In the genomic region with DNA sequence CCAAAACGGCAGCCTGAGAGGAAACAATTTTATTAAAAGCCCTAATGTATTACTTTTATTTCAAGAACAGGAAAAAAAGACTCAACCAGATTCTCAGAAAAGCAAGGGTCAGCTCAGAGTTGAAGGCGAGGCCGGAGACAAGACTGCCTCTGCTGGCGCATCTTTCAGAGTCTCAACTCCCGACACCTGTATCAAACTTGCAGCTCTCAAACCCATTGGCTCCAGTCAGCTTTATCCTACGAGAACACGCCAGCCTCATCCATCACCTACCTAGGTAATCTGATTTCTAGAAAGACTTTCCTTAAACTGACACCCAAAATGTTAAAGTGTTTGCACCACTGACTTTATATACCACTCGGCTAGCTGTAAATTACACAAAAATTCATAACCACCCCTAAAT, we compare ENCODE assay signal across 8 mouse cellular contexts. TPM values are rescaled to one million over a fixed set of nuclear protein-coding genes. Genes with fewer than 3 reads are reported as not detected.
DNase-seq lines count a peak whose midpoint lies in the region; ATAC-seq lines count a peak whose summit lies in the region.

No protein-coding gene starts in this region.

- H3K9me3 ChIP-seq in hindbrain, embryonic 15.5 days = no peaks in the 10 kb centered on the region
- H3K9me3 ChIP-seq in liver, embryonic 13.5 days (replicated peaks) = no peaks in the 10 kb centered on the region

- DNase-seq in layer of hippocampus, adult 18-20 months (ENCODE audit: low spot score in 2 of 2) = peak; percentile 12 to 27
- DNase-seq in layer of hippocampus, adult 9-10 months (ENCODE audit: low spot score) = no peak
- peak; percentile 67 for DNase-seq in MN1 (ENCODE audit: low spot score)
- DNase-seq in embryo, embryonic 11 days = peak; percentile 57
- peak; percentile 44 for DNase-seq in liver, embryonic 13.5 days
- peak; percentile 10 for DNase-seq in right cerebral cortex, postnatal 14 days
- no peak for DNase-seq in urinary bladder, postnatal 4 days (ENCODE audit: low spot score in 2 of 2)

- H3K27me3 ChIP-seq in hindbrain, embryonic 15.5 days = no peaks in the 10 kb centered on the region
- H3K27me3 ChIP-seq in liver, embryonic 13.5 days = no peaks in the 10 kb centered on the region

- no peaks in the 10 kb centered on the region for H3K36me3 ChIP-seq in hindbrain, embryonic 15.5 days
- H3K36me3 ChIP-seq in liver, embryonic 13.5 days = 0 out of 2 replicates have a peak, but pooled peaks cover 3% of the 10 kb centered on the region

- peak overlapping the region; percentile 97 for H3K27ac ChIP-seq in hindbrain, embryonic 15.5 days (replicated peaks)
- H3K27ac ChIP-seq in liver, embryonic 13.5 days = peak overlapping the region; percentile 99

- H3K9ac ChIP-seq in hindbrain, embryonic 15.5 days = peak overlapping the region; percentile 89
- H3K9ac ChIP-seq in liver, embryonic 13.5 days = peak overlapping the region; percentile 95

- ATAC-seq in hindbrain, embryonic 15.5 days (ENCODE audit: low FRiP score, low read depth) = no peak; the same call in 1 of the 2 replicates
- ATAC-seq in liver, embryonic 13.5 days (ENCODE audit: low read depth) = peak; percentile 7; the same call in 1 of the 2 replicates

- WGBS in hindbrain, embryonic 15.5 days = 10% methylated on average over 8 of the region's 8 CpGs
- WGBS in liver, embryonic 13.5 days (ENCODE audit: insufficient replicate concordance) = 9% methylated on average over 8 of the region's 8 CpGs

- H3K4me2 ChIP-seq in hindbrain, embryonic 15.5 days = peak overlapping the region; percentile 59
- peak overlapping the region; percentile 84 for H3K4me2 ChIP-seq in liver, embryonic 13.5 days

- H3K4me1 ChIP-seq in hindbrain, embryonic 15.5 days (replicated peaks) = peaks cover 7% of the 10 kb centered on the region
- H3K4me1 ChIP-seq in liver, embryonic 13.5 days (replicated peaks) = peaks cover 40% of the 10 kb centered on the region

- peak overlapping the region; percentile 75 for H3K4me3 ChIP-seq in hindbrain, embryonic 15.5 days
- H3K4me3 ChIP-seq in liver, embryonic 13.5 days (replicated peaks) = peak overlapping the region; percentile 89

RNA-seq across cellular contexts. Expression of a gene that starts 1.1 kb away (rescaled TPM):
- 100 to 1,000 TPM in 1 of 2 experiments, 10 to 100 TPM in 1; 94.7 to 100 TPM for total RNA-seq in layer of hippocampus, adult 18-20 months (2021)
- polyA plus RNA-seq in hindbrain, embryonic 15.5 days (2015; fragmentation: Nextera tagmentation; extraction: Ambion mirVana) = 18.9 and 20.5 TPM in 2 replicates
- 11.8 and 13.9 TPM in 2 replicates for polyA plus RNA-seq in liver, embryonic 13.5 days (2015; fragmentation: Nextera tagmentation; extraction: Ambion mirVana)

RNA-seq across cellular contexts. Expression of a gene that starts 40.6 kb away (rescaled TPM):
- 1 to 10 TPM; 7.0 to 7.8 TPM for total RNA-seq in layer of hippocampus, adult 18-20 months (2021)
- 5.6 and 6.6 TPM in 2 replicates for polyA plus RNA-seq in hindbrain, embryonic 15.5 days (2015; fragmentation: Nextera tagmentation; extraction: Ambion mirVana)
- 0.46 and 0.59 TPM in 2 replicates for polyA plus RNA-seq in liver, embryonic 13.5 days (2015; fragmentation: Nextera tagmentation; extraction: Ambion mirVana)

Comparison
In these comparisons a context has a peak if more than half of its experiments do, and no peak if none do; other contexts are left out.
1. DNase-seq: peak in layer of hippocampus, adult 18-20 months (2 of 2), MN1 (single experiment), embryo, embryonic 11 days (single experiment), liver, embryonic 13.5 days (single experiment) and right cerebral cortex, postnatal 14 days (single experiment); none in layer of hippocampus, adult 9-10 months (single experiment) and urinary bladder, postnatal 4 days (0 of 2).